In genomic region chr15:102966776-102967311, GRCm38 (mm10) we compare ENCODE assay signal across 10 mouse cellular contexts. TPM values are rescaled to one million over a fixed set of nuclear protein-coding genes. Genes with fewer than 3 reads are reported as not detected.
DNase-seq lines count a peak whose midpoint lies in the region; ATAC-seq and TF ChIP-seq lines count a peak whose summit lies in the region.
"Had no signal": no experiment of that assay in that cellular context is flagged by ENCODE, and none has a peak within 500 bp of the region (broad histone marks: within the 10 kb centered on the region; RNA-seq: fewer than 3 reads in every experiment).

Hoxc10 (plus strand) TSS chr15:102966796.

- H3K4me2 ChIP-seq in liver, embryonic 11.5 days, result peak within 1 kb of the TSS; percentile 31; the same call in 1 of the 2 replicates
- no peak within 1 kb of the TSS for H3K4me2 ChIP-seq in liver, postnatal 0 days (ENCODE audit: low read depth, low read length)
- H3K4me2 ChIP-seq in myocyte (ENCODE audit: low read depth), result peak within 1 kb of the TSS; percentile 100

- no peak for TF ChIP-seq CTCF in liver, postnatal 0 days (IDR thresholded peaks at IDR 0.05; ENCODE audit: low read depth)
- TF ChIP-seq CTCF in lung, adult 2 months (IDR thresholded peaks at IDR 0.05; ENCODE audit: insufficient read depth, low read length), result no peak

- WGBS in liver, embryonic 11.5 days, result 5% methylated on average over 27 of the region's 27 CpGs
- 2% methylated on average over 27 of the region's 27 CpGs for WGBS in liver, postnatal 0 days (ENCODE audit: insufficient replicate concordance)
- 2% methylated on average over 27 of the region's 27 CpGs for WGBS in embryonic facial prominence, embryonic 10.5 days
- 4% methylated on average over 27 of the region's 27 CpGs for WGBS in lung, adult 2 months

- TF ChIP-seq POLR2A in myocyte (IDR thresholded peaks at IDR 0.05; ENCODE audit: insufficient read length, low read depth), result peak; percentile 38
- TF ChIP-seq POLR2A in lung, adult 2 months (IDR thresholded peaks at IDR 0.05; ENCODE audit: borderline replicate concordance, extremely low read depth, low read depth, low read length), result no peak

- DNase-seq in liver, embryonic 11.5 days (ENCODE audit: low spot score), result peak; percentile 36
- no peak for DNase-seq in liver, postnatal 0 days
- no peak for DNase-seq in embryonic facial prominence, embryonic 10.5 days (ENCODE audit: low spot score)
- DNase-seq in gastrocnemius, postnatal 4 days (ENCODE audit: low spot score in 2 of 2), result no peak
- no peak for DNase-seq in adrenal gland, postnatal 36 days
- DNase-seq in lung, adult 2 months, result no peak

- H3K4me1 ChIP-seq in liver, embryonic 11.5 days (replicated peaks; ENCODE audit: control insufficient read depth, insufficient read depth, low read length), result peaks cover 3% of the 10 kb centered on the region; the same call in 1 of the 2 replicates
- no peaks in the 10 kb centered on the region for H3K4me1 ChIP-seq in liver, postnatal 0 days (ENCODE audit: insufficient read depth)
- H3K4me1 ChIP-seq in embryonic facial prominence, embryonic 10.5 days, result peaks cover 7% of the 10 kb centered on the region; the same call in 1 of the 2 replicates
- 0 out of 2 replicates have a peak, but pooled peaks cover 2% of the 10 kb centered on the region for H3K4me1 ChIP-seq in lung, adult 2 months (ENCODE audit: control insufficient read depth, insufficient read depth, low read length)

- no peak within 1 kb of the TSS for H3K9ac ChIP-seq in liver, embryonic 11.5 days (ENCODE audit: low read depth, low read length)
- H3K9ac ChIP-seq in liver, postnatal 0 days (replicated peaks), result no peak within 1 kb of the TSS

- H3K36me3 ChIP-seq in liver, embryonic 11.5 days (ENCODE audit: control insufficient read depth, insufficient read depth, low read length), result no peaks in the 10 kb centered on the region
- H3K36me3 ChIP-seq in liver, postnatal 0 days (replicated peaks; ENCODE audit: insufficient read depth, low read length), result no peaks in the 10 kb centered on the region
- no peaks in the 10 kb centered on the region for H3K36me3 ChIP-seq in embryonic facial prominence, embryonic 10.5 days (replicated peaks)
- no peaks in the 10 kb centered on the region for H3K36me3 ChIP-seq in myocyte (ENCODE audit: control insufficient read depth, insufficient read depth)

- no peak for ATAC-seq in liver, embryonic 11.5 days (replicated peaks; ENCODE audit: low FRiP score)
- ATAC-seq in liver, postnatal 0 days, result no peak
- no peak for ATAC-seq in activated CD4-positive, CD25-positive, alpha-beta regulatory T cell, adult 4 months

- no peaks in the 10 kb centered on the region for H3K9me3 ChIP-seq in liver, embryonic 11.5 days (ENCODE audit: control insufficient read depth, low read length)
- no peaks in the 10 kb centered on the region for H3K9me3 ChIP-seq in liver, postnatal 0 days (ENCODE audit: low read length)
- H3K9me3 ChIP-seq in embryonic facial prominence, embryonic 10.5 days, result no peaks in the 10 kb centered on the region

- H3K79me2 ChIP-seq in myocyte (ENCODE audit: control insufficient read depth, insufficient read depth), result peaks cover 96% of the 10 kb centered on the region

- H3K4me3 ChIP-seq in liver, embryonic 11.5 days (ENCODE audit: low read depth, low read length), result no peak within 1 kb of the TSS
- no peak within 1 kb of the TSS for H3K4me3 ChIP-seq in liver, postnatal 0 days (ENCODE audit: low read depth, low read length)
- peak within 1 kb of the TSS; percentile 27 for H3K4me3 ChIP-seq in embryonic facial prominence, embryonic 10.5 days
- peak within 1 kb of the TSS; percentile 85 for H3K4me3 ChIP-seq in myocyte
- H3K4me3 ChIP-seq in lung, adult 2 months (replicated peaks; ENCODE audit: extremely low read depth, low read depth, low read length), result no peak within 1 kb of the TSS

- no peak within 1 kb of the TSS for H3K27ac ChIP-seq in liver, embryonic 11.5 days (ENCODE audit: low read depth, low read length)
- no peak within 1 kb of the TSS for H3K27ac ChIP-seq in liver, postnatal 0 days (ENCODE audit: low read depth)
- no peak within 1 kb of the TSS for H3K27ac ChIP-seq in embryonic facial prominence, embryonic 10.5 days (replicated peaks)

- TF ChIP-seq EP300 in liver, postnatal 0 days (IDR thresholded peaks at IDR 0.05; ENCODE audit: low read depth), result no peak

- peaks cover 98% of the 10 kb centered on the region for H3K27me3 ChIP-seq in liver, embryonic 11.5 days (replicated peaks; ENCODE audit: control insufficient read depth, insufficient read depth, low read length)
- peaks cover 98% of the 10 kb centered on the region for H3K27me3 ChIP-seq in liver, postnatal 0 days (ENCODE audit: insufficient read depth, low read length)
- peaks cover 100% of the 10 kb centered on the region for H3K27me3 ChIP-seq in embryonic facial prominence, embryonic 10.5 days (replicated peaks; ENCODE audit: low read depth, poor library complexity, severe bottlenecking)
- no peaks in the 10 kb centered on the region for H3K27me3 ChIP-seq in myocyte (ENCODE audit: control insufficient read depth, insufficient read depth, insufficient read length)

- peak within 1 kb of the TSS; percentile 32 for H3ac ChIP-seq in myocyte (ENCODE audit: control insufficient read depth, insufficient read length)

TF ChIP-seq in myocyte, 11 proteins besides CTCF, POLR2A, EP300 and RAD21:
- no peak for TF ChIP-seq MYOG (IDR thresholded peaks at IDR 0.05; ENCODE audit: control insufficient read depth in 1 of 3, insufficient read depth in 1 of 3, insufficient read length in 2 of 3, low read depth in 2 of 3)
- TF ChIP-seq USF1 (IDR thresholded peaks at IDR 0.05; ENCODE audit: low read depth), result no peak
- no peak for TF ChIP-seq REST (IDR thresholded peaks at IDR 0.05; ENCODE audit: insufficient read depth, insufficient read length)
- TF ChIP-seq TCF3 (IDR thresholded peaks at IDR 0.05; ENCODE audit: insufficient read length, low read depth), result no peak
- TF ChIP-seq MYOD1 (IDR thresholded peaks at IDR 0.05; ENCODE audit: control insufficient read depth in 1 of 3, insufficient read length in 2 of 3, low read depth in 2 of 3), result no peak
- TF ChIP-seq TCF12 (IDR thresholded peaks at IDR 0.05; ENCODE audit: insufficient read depth, poor library complexity, severe bottlenecking), result no peak
- TF ChIP-seq POLR2AphosphoS2 (IDR thresholded peaks at IDR 0.05; ENCODE audit: insufficient read length, low read depth), result no peak
- TF ChIP-seq E2F4 (IDR thresholded peaks at IDR 0.05; ENCODE audit: insufficient read depth), result no peak
- no peak for TF ChIP-seq CEBPB (IDR thresholded peaks at IDR 0.05; ENCODE audit: insufficient read depth, poor library complexity, severe bottlenecking)
- no peak for TF ChIP-seq MAX (IDR thresholded peaks at IDR 0.05; ENCODE audit: low read depth)
- no peak for TF ChIP-seq SRF (IDR thresholded peaks at IDR 0.05; ENCODE audit: control insufficient read depth, insufficient read length, low read depth)

RNA-seq across cellular contexts. Expression of gene Hoxc10, which starts in this region (rescaled TPM):
- polyA plus RNA-seq in liver, embryonic 11.5 days (2014; fragmentation: Nextera tagmentation; extraction: Ambion mirVana), result 0.18 and 0.43 TPM in 2 replicates
- polyA plus RNA-seq in liver, postnatal 0 days (2015; fragmentation: Nextera tagmentation; extraction: Ambion mirVana), result not detected in 2 replicates
- polyA plus RNA-seq in embryonic facial prominence, embryonic 10.5 days (2016; fragmentation: Nextera tagmentation; extraction: Ambion mirVana), result not detected in 2 replicates
- 10 to 100 TPM; 45.2 to 46.4 TPM for total RNA-seq in gastrocnemius, postnatal 4 days (2021)
- polyA plus RNA-seq in myocyte (2012; fragmentation: generic; extraction: Trizol), result 43.5 TPM
- under 1 TPM; 0.17 to 0.20 TPM for total RNA-seq in adrenal gland, postnatal 36 days (2021)
- not detected for polyA plus RNA-seq in activated CD4-positive, CD25-positive, alpha-beta regulatory T cell, adult 4 months (2017; shearing (Covaris generic))
- not detected in 2 replicates for polyA plus RNA-seq in lung, adult 2 months (2012; rRNA removed)
- total RNA-seq: layer of hippocampus, adult 8-10 months had no signal
- polyA plus RNA-seq: cortical plate, adult 2 months had no signal

Comparison
In these comparisons a context has a peak if more than half of its experiments do, and no peak if none do; other contexts are left out.
1. RNA of gene Hoxc10 (total RNA-seq): 45.2 to 46.4 TPM in gastrocnemius, postnatal 4 days; 0.17 to 0.20 TPM in adrenal gland, postnatal 36 days; every median in the first group is over 10 times any median in the second.
2. RNA of gene Hoxc10 (polyA plus RNA-seq): 43.5 TPM in myocyte (single experiment); 0.18 to 0.43 TPM in liver, embryonic 11.5 days, not detected in liver, postnatal 0 days, not detected in embryonic facial prominence, embryonic 10.5 days, not detected in activated CD4-positive, CD25-positive, alpha-beta regulatory T cell, adult 4 months and not detected in lung, adult 2 months; every median in the first group is over 10 times any median in the second.
3. Peak in DNase-seq and H3K4me2 ChIP-seq in liver, embryonic 11.5 days; RNA of the gene not detected or under 1 TPM.
4. H3K4me3 ChIP-seq: peak in embryonic facial prominence, embryonic 10.5 days (single experiment) and myocyte (single experiment); none in liver, embryonic 11.5 days (single experiment), liver, postnatal 0 days (single experiment) and lung, adult 2 months (single experiment).